Comparison of ENCODE assay signal across 10 mouse cellular contexts in genomic region chr7:109566327-109566726, GRCm38 (mm10). TPM values are rescaled to one million over a fixed set of nuclear protein-coding genes. Genes with fewer than 3 reads are reported as not detected.
"Had no signal": no experiment of that assay in that cellular context is flagged by ENCODE, and none has a peak within 500 bp of the region (broad histone marks: within the 10 kb centered on the region; RNA-seq: fewer than 3 reads in every experiment).

No protein-coding gene starts in this region.

- H3K4me2 ChIP-seq: midbrain, embryonic 13.5 days; stomach, embryonic 15.5 days had no signal

- H3K9me3 ChIP-seq: limb, embryonic 10.5 days; midbrain, embryonic 13.5 days; stomach, embryonic 15.5 days had no signal

- DNase-seq: kidney, adult 11 months; lung, adult 2 months; right cerebral cortex, postnatal 14 days; thymus, postnatal 36 days had no signal

- H3K27me3 ChIP-seq: midbrain, embryonic 13.5 days; stomach, embryonic 15.5 days had no signal

- H3K4me3 ChIP-seq: layer of hippocampus, adult 2 months; left cerebral cortex, adult 2 months; limb, embryonic 10.5 days; midbrain, embryonic 13.5 days; stomach, embryonic 15.5 days had no signal

- H3K36me3 ChIP-seq: midbrain, embryonic 13.5 days had no signal

- H3K9ac ChIP-seq: midbrain, embryonic 13.5 days; stomach, embryonic 15.5 days had no signal

- H3K27ac ChIP-seq: layer of hippocampus, adult 2 months; left cerebral cortex, adult 2 months; limb, embryonic 10.5 days; midbrain, embryonic 13.5 days; stomach, embryonic 15.5 days had no signal

- ATAC-seq: midbrain, embryonic 13.5 days had no signal

RNA-seq across cellular contexts. Expression of gene Trim66, which starts 58.4 kb away (rescaled TPM):
- polyA plus RNA-seq: kidney, embryonic 16.5 days had no signal
